Mouse (Mus musculus) spleen, adult 2 months (tissue): ENCODE results near the gene Mapk6.

Experiments
- CTCF ChIP-seq: fragments of 200-500 bp; IDR thresholded peaks from 2 replicates; pipeline ENCODE4 v1.5.1; 2011; ENCODE audit warnings: mild to moderate bottlenecking, inconsistent platforms; ENCODE audit not compliant: insufficient read depth, insufficient read length, insufficient replicate concordance; ENCODE audit errors: extremely low read depth
- POLR2A ChIP-seq: fragments of 200-500 bp; IDR thresholded peaks from 2 replicates; pipeline ENCODE4 v1.6.1; 2011; ENCODE audit warnings: low read depth, low read length, inconsistent platforms

- no peak for TF ChIP-seq POLR2A
- TF ChIP-seq CTCF, result no peak
Observed at GRCm38 (mm10) chr9:75376428-75376827, 33.4 kb downstream of the Mapk6 start.
